Mouse (Mus musculus): ENCODE data around the gene Phospho2. TPM values are rescaled to one million over a fixed set of nuclear protein-coding genes. Genes with fewer than 3 reads are reported as not detected.

Phospho2 gene
- total RNA-seq, 4 experiments from 2014 or later: 24.4 to 30.8 (median 25.5) TPM

DNA sequence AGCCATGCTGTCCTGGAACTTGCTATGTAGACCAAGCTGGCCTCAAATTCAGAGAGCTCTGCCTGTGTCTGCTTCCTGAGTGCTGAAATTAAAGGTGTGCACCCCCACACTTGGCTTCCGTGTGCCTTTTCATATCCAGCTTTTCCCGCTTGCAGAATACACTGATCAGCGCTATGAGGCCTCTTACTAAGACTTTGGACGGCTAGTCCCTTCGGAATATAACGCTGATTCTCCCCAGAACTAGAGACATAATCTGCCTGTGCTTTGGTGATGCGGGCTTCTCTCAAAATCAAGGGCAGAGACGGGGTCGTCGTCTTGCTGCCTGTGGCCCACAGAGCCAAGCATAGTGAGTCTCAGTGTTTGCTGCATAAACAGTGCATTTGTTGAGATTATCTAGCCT lies 36.5 kb downstream of the Phospho2 start:
- DNase-seq: no peak

- no peak for DNase-seq
These were observed 37.0 kb downstream of the Phospho2 start for GRCm38 (mm10) chr2:69826380-69826779.

DNA sequence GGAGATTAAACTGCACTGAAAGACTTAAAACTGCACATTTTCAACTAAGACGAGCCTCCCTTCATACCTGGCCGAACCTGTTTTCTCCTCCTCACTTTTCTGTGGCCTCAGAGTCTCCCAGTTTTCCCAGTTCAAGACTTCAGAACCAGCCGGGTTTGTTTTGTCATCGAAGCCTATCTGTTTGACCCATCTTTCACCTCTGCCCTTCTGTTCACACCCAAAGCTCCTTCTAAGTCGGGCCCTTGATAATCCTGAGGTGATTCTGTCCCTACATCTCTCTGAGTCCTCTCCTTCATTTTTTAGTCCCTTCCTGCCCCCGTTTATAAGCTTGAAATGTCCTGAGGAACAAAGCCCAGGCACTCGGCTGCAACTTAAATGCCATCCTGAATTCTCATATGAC lies 38.6 kb downstream of the Phospho2 start:
- no peak for DNase-seq

- DNase-seq: no peak
These were observed 40.3 kb downstream of the Phospho2 start for GRCm38 (mm10) chr2:69829680-69830079.

DNA sequence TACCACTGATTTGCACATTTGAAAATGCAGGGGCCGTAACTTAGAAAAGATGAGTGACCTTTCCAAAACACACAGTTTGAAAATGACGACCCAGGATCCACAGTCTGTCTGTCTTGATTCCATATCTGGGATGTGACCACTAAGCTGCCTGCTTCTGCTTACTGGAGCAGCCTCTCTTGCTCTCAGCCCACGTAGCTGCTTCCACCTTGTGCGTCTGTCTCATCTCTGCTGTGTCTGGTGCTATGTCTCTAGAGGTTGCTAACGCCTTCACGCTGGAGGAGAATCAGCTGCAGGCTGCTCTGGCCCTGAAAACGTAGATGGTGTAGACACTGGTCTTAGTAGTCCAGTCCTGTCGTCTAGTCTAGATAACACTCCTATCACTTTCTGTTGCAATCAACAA lies 40.7 kb downstream of the Phospho2 start:
- DNase-seq: no peak

DNA sequence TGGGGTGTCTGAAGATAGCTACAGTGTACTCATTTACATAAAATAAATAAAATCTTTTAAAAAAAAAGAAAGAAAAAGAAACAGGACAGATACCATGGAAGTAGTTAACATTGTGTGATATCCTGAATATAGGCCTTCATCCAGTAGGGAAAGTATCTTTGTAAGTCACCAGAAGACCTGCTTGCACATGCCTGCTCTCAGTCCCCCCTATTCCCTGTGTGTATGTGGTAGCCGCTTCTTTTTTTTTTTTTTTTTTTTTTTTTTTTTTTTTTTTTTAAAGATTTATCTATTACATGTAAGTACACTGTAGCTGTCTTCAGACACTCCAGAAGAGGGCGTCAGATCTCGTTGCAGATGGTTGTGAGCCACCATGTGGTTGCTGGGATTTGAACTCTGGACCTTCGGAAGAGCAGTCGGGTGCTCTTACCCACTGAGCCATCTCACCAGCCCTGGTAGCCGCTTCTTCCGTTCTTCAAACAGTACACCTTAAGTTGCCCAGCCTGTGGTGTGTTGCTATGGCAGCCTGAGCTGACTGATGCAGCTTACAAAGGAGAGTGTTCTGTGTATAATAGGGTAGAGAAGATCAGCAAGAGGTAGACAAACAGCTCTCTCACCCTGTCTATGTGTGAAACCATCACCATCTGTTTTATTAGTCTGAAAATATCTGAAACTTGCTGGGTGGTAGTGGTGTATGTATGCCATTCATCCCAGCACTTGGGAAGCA lies 48.0 kb downstream of the Phospho2 start:
- no peak for DNase-seq

GRCm38 (mm10) chr2:69837996-69838395 lies 48.6 kb downstream of the Phospho2 start:
- no peak for DNase-seq

GRCm38 (mm10) chr2:69838707-69839106 lies 49.3 kb downstream of the Phospho2 start:
- no peak for DNase-seq

DNA sequence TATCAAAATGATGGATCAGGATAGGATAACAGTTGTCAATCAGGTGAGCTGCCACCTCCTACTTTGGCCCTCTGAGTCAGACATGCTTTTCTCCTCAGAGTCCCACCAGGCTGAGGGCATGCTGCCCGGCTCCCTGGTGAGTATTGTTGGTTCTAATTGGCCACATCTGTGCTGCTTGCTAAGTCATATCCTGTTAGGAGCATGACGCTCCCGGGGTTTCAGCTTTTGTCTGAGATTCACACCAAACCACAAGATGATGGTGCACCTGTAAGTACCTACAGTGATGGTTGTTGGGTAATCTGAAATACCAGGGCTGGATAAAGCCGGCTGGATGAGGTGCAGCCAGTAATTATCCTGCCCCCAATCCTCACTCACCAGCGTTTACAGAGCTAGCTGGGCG lies 50.8 kb downstream of the Phospho2 start:
- DNase-seq: no peak

- no peak for DNase-seq
These were observed 59.8 kb downstream of the Phospho2 start for GRCm38 (mm10) chr2:69849215-69849614.

Other genes starting within 250 kb of the Phospho2 start
- under 1 TPM; 0.15 to 0.42 (median 0.24) TPM for gene Lrp2, start 203.6 kb upstream of the Phospho2 start, total RNA-seq (2022)
- gene Bbs5, start 142.5 kb upstream of the Phospho2 start, total RNA-seq (2022): 10 to 100 TPM in 2 of 4 experiments, 1 to 10 TPM in 2; 9.8 to 14.6 (median 10.2) TPM
- gene Klhl41, start 119.5 kb upstream of the Phospho2 start, total RNA-seq (2022): under 1 TPM; 0.21 to 0.59 (median 0.54) TPM
- gene Fastkd1, start 76.1 kb upstream of the Phospho2 start, total RNA-seq (2022): 10 to 100 TPM; 21.4 to 26.0 (median 22.6) TPM
- gene Ppig, start 67.1 kb upstream of the Phospho2 start, total RNA-seq (2022): 10 to 100 TPM; 53.1 to 68.6 (median 61.8) TPM
- gene Ccdc173, start within 50 bp of the Phospho2 start, total RNA-seq (2022): 1 to 10 TPM; 1.9 to 3.9 (median 2.4) TPM
- 10 to 100 TPM; 11.4 to 16.6 (median 14.4) TPM for gene Klhl23, start 32.3 kb downstream of the Phospho2 start, total RNA-seq (2022)
- gene Ssb, start 71.9 kb downstream of the Phospho2 start, total RNA-seq (2022): 100 to 1,000 TPM; 149 to 159 (median 152) TPM
- gene Mettl5, start 96.0 kb downstream of the Phospho2 start, total RNA-seq (2022): 10 to 100 TPM; 16.2 to 26.2 (median 21.0) TPM
- gene Ubr3, start 107.6 kb downstream of the Phospho2 start, total RNA-seq (2022): 10 to 100 TPM; 85.6 to 99.8 (median 95.5) TPM
- under 1 TPM in 1 of 4 experiments, not detected in 3; 0.09 TPM for gene Myo3b, start 249.5 kb downstream of the Phospho2 start, total RNA-seq (2022)